Mouse (Mus musculus): ENCODE measurements at regions not wholly inside any gene's neighbourhood (a gene's known extent, or its start where the extent isn't known, plus 50 kb on each side); places are given as distances from the start of the nearest gene placed in this dataset.

- no peak for TF ChIP-seq TCF12 (IDR thresholded peaks at IDR 0.05; ENCODE audit: low read depth, low read length)
- TF ChIP-seq MAZ (IDR thresholded peaks at IDR 0.05; ENCODE audit: low read depth, low read length), result no peak
- no peak for TF ChIP-seq MAFK (IDR thresholded peaks at IDR 0.05; ENCODE audit: borderline replicate concordance, low read depth, low read length)
- TF ChIP-seq EP300 (IDR thresholded peaks at IDR 0.05; ENCODE audit: low read depth in 1 of 2, low read length in 2 of 2), result no peak
- no peak for TF ChIP-seq TAL1 (IDR thresholded peaks at IDR 0.05; ENCODE audit: low read length)
- no peak for TF ChIP-seq POLR2A (IDR thresholded peaks at IDR 0.05; ENCODE audit: control insufficient read depth in 1 of 2, insufficient read depth in 1 of 2, low read depth in 1 of 2, low read length in 2 of 2, poor library complexity in 1 of 2)
- TF ChIP-seq POLR2AphosphoS2 (IDR thresholded peaks at IDR 0.05; ENCODE audit: low read length), result no peak
- no peak for TF ChIP-seq CTCF (IDR thresholded peaks at IDR 0.05 in 2 of 3, conservative IDR thresholded peaks at IDR 0.05 in 1 of 3; ENCODE audit: control insufficient read depth in 1 of 3, insufficient read depth in 1 of 3, low read depth in 2 of 3, low read length in 3 of 3, poor library complexity in 1 of 3, severe bottlenecking in 1 of 3)
- no peak for TF ChIP-seq KAT2A (conservative IDR thresholded peaks at IDR 0.05; ENCODE audit: low read depth, low read length)
- no peak for TF ChIP-seq GABPA (IDR thresholded peaks at IDR 0.05; ENCODE audit: low read depth, low read length)
- no peak for TF ChIP-seq MYC (IDR thresholded peaks at IDR 0.05; ENCODE audit: low read depth, low read length)
Measured at GRCm38 (mm10) chr5:119289808-119290207, 380.7 kb upstream of the Tbx3 start.
